Mouse (Mus musculus) c-Kit-positive CD71-negative TER-119-negative erythroid progenitor cells, embryonic 14.5 days (primary cell): ENCODE measurements around the gene Rpl22.
A peak's percentile ranks its signal among the peaks of the same experiment; 100 is the strongest.

ENCODE experiments used
- DNase-seq: peaks from one replicate; pipeline ENCODE4 v3.0.0-alpha.2; 2013; ENCODE audit warnings: low read depth

Rpl22 gene

DNA sequence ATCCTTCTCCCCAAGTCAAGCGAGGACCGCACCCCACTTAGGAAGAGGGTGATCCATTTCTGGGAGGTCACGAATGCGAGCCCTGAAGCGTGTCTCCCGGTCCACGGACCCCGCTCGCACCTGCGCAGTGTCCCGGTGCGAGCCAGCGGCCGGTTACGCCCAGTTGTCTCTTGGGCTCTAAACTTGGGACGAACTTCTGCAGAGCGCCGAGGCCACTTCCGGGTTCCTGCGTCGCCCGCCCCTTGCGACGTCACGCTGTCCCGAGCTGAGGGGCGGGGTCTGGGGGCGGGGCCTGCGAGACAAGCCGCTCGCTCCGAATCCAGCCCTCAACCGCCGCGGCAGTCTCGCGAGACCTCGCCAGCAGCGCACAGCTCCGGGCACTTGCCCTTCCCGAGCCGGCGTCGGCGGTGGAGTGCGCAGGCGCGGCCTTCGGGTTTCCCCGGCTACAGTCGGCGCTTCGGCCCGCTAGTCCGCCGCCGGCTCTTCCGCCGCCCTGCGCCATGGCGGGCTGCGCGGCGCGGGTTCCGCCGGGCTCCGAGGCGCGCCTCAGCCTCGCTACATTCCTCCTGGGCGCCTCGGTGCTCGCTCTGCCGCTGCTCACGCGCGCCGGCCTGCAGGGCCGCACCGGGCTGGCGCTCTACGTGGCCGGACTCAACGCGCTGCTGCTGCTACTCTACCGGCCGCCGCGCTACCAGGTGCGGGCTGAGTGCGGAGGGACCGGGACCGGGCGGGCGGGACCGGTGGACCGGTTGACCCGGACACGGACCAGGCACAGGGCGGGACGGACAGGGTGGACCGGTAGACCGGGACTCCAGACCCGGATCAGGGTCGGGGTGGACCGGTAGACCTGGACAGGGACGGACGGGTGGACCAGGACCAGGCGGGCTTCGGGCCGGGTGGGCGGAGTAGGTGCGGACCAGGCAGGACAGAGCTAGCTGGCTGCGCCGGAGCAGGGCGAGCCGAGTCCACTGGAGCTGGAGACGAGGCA lies 28.4 kb upstream of the Rpl22 start, which contains the start of gene Icmt:
TSS of gene Icmt (plus strand) at position 354 of the 988 bp plus-strand sequence.
- DNase-seq: peak; percentile 96

DNA sequence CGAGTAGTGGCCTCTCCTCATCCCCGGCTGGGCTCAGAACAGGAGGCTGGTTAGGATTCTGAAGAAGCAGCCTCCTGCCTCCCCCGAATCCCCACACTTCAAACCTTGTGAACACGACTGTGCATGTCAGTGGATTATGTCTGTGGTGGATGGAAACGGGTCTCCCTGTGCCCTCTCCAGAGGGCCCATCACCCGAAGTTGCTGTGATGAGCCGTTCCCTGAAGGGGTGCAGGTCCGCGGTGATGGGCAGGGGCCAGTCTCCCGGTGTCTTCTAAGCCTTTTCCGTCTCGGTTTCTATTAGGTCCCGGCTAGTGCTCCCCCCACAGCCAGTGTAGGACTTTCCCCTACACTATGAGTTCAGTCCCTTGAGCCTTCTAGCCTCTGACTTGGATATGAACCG lies 26.7 kb upstream of the Rpl22 start:
- DNase-seq: no peak

DNA sequence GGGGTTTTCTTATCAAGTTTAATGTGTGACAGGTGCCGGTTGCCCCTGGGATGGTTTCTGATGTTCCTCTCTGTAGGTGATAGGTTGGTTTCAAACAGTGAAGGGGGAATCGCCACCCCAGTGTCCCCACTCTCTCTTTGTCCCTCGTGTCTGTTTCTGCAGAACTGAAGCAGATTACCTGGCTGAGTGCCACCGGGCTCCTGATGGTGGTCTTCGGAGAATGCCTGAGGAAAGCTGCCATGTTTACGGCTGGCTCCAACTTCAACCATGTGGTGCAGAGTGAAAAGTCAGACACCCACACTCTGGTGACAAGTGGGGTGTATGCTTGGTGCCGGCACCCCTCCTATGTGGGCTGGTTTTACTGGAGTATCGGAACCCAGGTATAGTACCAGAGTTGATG lies 25.2 kb upstream of the Rpl22 start:
- no peak for DNase-seq

DNA sequence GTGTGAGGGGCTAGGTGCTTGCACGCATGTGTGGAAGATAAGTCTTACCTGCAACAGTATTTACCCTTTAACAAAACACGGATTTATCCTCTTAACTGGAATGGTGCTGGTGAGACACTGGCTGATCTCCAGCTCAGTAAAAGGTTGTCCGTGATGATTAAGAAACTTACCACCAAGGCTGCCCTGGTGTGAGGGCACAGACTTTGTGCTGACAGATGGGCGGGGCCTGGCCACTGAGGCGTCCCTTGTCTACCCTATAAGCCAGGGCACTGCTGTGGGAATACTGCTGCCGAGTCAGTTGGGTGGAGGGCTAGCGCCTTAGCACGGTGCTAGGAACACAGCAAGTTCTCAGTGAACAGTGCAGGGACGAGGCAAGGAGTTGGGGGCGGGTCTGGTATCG lies 23.5 kb upstream of the Rpl22 start:
- no peak for DNase-seq

DNA sequence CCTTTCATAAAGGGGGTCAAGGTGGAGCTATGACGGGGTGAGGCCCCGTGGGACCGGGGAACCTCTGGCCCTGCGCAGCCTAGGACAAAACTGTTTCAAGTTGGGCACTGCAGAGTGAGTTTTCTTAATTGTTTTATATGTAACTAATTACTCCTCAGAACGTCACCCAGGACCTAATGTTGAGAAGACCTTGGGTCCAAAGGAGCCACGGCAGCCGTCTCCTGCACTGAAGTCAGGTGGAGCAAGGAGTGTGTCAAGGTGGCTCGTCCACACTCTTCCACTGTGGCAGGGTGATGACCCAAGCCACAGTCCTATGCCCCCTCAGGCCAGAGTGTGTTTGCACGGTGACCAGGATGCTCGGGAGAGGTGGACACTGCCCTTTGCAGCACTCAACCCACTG lies 22.4 kb upstream of the Rpl22 start:
- DNase-seq: no peak

DNA sequence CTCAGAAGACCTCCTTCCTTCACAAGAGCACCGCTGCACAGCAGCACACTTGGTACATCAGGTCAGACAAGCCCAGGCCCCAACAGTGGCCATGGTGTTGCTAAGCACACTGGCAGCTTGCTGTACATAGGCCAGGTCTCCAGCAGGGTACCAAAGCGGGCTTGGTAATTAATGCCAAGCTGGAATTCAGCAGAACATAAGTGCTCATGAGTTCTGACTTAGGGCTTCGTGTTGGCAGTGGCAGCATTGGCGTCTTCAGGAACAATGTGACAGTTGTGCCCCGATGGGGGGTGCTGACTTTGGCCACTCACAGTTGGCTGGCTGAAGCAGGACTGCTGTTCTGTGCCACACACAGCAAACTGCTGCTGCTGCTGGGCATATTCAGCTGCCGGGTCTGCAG lies 20.9 kb upstream of the Rpl22 start:
- DNase-seq: no peak

DNA sequence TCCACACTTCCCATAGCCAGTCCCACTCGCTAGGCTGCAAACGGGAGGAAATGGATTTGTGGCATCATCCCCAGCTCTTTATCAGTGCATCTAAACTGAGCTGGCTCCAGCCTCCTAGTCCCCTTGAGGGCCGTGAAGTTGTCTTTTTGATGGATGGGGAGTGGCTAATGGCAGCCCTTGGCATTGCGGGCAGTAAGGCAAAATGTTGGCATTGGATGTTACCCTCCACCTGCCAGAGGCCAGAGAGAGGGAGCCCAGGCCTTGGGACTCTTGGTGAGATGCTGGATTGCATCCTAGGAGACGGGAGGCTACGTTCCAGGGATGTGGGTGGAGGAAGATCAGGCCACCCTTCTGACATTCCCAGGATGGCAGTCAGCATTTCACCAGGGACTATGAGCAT lies 19.6 kb upstream of the Rpl22 start:
- no peak for DNase-seq

DNA sequence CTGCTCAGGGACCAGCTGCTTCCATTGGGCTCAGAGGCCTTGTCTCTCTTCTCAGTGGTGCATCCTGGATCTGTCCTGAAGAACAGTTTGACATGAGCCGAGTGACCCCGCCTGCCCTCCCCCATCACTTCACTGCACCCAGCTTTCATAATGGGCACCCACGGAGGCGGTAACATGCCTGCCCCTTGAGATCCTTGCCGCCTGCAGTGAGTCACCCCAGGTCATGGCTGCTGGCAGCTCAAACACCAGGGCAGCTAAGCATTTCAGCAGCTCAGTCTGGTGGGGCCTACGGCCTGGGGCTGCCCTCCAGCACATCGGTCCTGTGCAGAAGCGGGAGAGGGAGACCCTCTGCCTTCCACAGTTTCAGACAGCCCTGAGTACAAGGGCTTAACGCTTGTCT lies 18.0 kb upstream of the Rpl22 start:
- no peak for DNase-seq

DNA sequence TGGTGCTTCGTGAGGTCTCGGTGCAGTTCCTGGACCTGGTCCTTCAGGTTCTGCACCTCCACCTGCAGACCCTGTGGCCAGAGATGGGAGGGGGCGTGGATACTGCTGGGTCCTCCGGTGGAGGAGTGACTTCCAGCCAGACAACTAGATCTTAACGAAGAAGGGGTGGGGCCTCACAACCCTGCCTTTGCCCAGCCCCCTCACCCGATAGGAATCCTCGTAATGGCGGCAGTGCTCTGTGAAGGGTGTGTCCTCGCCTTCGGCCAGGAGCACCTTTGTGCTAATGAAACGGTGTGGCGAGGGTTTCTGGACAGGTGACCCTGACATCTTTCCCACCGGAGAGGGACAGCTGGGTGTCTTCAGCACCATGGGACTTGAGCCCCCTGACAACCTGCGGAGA lies 13.4 kb upstream of the Rpl22 start:
- DNase-seq: no peak

DNA sequence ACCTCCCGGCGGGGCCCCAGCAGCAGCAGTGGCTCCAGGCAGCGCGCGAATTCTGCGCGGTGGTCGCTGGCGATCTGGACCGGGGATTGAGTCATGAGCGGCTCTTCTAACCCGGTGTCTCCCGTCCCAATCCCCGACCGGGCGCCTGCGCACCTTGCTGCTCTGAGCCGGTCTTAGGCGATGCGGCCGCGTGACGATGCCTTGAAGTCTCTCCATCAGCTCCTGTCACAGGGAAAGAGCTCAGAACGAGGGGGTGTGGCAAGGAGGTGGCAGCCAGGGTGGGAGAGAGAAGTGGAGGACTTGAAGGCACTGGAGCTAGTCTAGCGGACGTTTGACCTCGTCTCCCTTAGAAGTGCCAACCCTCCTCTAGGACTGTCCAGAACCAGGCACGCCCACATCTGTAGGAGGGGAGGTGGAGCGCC lies 12.3 kb upstream of the Rpl22 start:
- no peak for DNase-seq

DNA sequence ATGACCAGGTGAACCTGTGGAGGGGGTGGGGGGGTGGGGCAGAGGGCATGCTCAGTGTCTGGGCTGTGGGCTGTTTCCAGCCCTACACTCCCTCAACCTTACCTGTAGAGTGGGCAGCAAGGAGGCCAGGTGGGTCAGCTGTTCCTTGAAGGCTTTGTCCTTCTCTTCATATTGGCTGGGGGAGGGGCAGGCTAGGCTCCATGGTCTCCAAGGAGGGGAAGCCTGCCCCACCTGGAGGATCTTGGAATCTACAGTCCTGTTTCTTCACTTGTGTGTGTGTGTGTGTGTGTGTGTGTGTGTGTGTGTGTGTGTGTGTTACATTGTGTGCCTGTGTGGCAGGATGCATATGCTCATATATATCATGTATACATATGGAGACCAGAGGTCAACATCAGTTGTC lies 11.6 kb upstream of the Rpl22 start:
- DNase-seq: no peak

DNA sequence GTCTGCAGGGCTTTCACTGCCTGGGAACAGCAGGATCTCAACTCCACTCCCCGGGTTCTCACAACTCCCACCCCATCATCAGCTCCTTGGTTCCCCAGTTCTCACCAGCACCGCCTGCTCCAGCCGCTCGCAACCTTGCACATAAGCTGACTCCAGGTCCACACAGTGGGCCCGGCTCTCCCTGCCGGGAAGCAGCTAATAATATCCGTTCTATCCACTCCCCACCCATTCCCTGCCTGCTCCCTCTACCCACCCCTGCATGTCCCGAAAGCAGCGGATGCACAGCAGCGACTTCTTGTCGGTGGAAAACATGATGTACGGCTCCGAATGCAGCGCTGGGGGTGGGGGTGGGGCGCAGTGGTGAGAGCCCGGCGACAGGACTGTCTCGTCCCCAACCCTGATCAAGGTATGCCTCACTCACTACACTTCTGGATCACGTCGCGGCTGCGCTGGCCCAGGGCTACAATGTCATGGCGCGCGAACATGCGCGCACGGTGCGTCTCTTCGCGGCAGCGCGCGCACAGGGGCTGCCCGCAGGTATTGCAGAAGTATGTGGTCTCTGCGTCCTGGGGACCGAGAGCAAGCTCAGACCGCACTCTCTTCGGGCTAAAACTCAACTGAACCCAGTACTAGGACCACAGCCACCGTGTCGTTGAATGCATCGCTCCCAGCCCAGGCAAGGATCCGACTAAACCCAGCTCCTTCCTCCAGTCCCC lies 9.9 kb upstream of the Rpl22 start:
- DNase-seq: no peak

DNA sequence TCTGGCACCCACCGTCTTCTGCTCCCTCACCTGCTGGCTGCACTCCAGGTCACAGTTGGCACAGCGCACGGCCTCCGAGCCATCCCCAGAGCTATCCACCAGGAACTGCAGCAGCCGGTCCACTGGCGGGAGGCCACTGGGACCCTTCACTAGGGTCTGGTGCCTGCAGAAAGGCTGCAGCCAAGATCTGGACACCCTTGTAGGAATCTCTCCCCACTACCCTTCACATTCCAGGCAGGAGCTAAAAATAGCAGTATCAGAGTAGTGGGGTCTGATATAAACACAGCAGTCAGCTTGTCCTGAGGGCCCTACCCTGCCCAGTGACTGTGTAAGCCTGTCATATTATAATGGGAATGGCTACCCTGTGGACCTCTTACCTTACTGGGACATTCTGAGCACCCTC lies 7.9 kb upstream of the Rpl22 start:
- no peak for DNase-seq

DNA sequence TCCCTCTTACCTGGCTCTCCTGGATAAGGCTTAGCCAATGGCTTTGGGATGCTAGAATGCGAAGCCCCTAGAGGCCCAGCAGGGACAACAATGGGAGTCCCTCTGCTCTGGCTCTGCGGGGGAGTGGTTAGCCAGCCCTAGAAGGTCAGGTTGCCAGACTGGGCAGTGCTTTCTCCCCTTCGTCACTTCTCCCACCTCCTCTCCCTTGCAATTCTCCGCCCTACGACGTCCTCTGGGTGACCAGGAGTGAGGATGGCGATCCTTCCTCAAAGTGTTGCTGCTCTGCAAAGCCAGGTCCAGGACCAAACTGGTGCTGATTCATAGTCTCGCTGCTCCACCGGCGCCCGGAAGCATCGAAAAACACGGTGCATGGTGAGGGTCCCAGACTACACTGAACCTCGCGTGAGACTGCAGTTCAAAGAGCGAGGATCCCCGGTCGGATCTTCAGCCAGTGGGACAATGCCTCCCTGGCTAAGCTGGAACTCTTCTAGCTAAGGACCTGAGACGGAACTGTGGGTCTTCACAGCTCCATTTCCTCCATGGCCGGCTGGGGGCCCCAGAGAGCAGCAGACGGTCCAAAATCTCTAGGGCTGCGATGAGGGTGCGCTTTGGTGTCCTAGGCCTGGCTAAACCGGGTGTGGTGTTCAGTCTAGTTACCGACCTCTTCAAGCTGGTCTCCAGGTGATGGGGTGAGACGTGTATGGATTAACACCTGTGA lies 6.9 kb upstream of the Rpl22 start, which contains the start of gene Rnf207:
TSS of gene Rnf207 (minus strand) at position 477 of the 718 bp plus-strand sequence.
- DNase-seq: peak; percentile 53

DNA sequence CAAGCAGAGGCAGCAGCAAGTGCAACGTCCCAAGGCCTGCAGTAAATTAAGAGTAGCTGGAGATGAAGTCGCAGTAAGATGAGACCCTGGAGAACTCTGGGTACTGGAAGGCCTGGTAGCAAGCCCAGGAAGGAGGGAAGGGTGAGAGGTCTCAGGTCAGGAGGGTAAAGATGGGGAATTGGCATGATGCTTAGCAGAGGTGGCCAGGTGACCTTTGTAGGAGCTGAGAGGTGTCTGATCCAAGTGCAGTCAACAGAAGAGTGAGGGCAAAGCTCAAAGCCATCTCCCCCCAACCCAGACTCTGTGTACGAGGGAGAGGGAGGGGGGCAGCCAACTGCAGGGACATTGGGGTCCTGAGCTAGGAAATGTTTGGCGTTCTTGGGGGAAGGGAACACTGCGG lies 4.1 kb upstream of the Rpl22 start:
- no peak for DNase-seq

DNA sequence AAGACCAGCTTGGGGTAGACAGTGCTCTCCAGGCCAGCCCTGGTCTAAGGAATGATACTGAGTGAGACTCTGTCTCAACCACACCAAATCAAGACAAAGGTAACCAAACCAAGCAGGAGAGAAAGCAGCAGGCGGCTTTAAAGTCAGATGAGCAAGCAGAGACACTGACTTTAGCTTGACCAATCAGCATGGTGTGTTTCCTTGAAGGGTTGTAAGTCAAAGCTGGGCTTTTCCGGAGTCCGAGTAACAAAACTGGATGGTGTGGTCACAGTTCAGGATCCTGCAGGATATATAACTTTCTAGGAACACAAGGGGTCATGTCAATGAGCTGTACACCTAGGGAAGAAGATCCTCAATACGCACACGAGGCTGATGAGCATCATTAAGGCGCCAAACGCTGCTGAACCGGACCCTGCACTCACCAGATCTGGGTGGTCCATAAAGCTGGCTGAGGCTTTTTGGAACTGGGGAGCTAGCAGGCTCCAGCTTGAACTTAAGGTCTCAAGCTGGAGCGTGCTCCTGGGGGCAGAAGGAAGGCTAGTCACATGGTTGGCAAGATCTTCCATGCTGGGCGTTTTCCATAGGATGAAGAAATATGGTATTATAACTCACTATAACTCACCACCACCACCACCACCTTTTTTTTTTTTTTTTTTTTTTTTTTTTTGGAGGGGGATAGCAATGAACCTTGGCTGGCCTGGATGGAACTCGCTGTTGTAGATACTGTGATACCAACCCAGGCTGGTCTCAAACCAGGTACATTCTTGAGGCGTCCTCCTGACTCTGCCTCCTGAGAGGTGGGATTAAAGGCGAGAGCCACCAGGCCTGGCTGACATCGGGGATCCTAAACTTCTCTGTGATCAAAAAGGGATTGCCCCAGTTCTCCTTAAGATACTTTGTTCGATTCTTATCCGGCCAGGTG lies 640 bp upstream of the Rpl22 start:
- no peak for DNase-seq

DNA sequence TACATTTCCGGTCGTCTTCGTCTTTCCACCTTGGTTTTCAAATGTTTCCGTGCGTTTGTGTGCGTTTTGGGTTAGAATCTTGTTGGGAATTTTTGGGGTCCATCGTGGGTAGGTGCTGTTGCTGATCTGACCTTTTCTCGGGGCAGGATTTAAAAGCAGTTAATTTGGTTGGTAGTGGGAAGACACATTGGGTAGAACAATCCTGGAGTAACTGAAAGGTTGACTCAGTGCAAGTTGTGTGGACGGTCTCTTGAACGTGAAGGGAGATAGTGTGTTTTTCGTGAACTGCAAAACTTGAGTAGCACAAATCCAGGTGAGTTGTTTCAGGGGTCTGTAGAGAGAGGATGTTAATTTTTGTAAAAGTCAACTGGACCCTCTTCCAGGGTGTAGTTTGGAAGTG lies 1.0 kb downstream of the Rpl22 start:
- no peak for DNase-seq

DNA sequence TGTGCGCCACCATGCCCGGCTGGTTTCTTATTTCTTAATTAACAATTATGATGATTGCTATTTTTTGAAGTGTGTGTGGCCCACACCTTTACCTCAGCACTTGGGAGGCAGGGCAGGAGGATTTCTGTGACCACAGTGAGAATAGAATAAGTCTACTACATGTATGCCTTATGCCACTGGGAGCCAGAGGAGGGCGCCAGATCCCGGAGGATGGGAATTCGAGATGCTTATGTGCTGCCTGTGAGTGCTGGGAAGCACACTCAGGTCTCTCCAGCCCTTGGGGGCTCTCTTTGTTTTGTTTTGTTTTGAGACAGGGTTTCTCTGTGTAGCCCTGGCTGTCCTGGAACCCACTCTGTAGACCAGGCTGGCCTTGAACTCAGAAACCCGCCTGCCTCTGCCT lies 3.1 kb downstream of the Rpl22 start:
- no peak for DNase-seq

DNA sequence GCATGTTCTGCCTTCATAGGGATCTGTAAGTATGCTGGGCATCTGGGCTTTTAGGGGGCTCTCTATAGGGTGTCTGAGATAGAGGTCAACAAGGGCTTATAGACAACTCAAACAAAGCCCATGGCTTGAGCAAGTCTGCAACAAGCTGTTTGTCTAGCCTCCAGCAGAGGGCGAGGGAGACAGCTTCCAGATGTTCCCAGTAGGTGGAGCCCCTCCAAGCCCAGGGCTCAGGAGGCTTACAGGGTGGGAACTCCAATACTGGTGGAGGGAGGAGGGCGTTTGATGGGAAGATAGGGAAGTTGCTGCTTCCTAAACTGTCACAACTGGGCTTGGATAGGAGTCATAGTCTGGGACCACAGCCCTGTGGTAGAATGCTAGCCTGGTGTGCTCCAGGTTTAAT lies 7.4 kb downstream of the Rpl22 start:
- DNase-seq: peak; percentile 63

DNA sequence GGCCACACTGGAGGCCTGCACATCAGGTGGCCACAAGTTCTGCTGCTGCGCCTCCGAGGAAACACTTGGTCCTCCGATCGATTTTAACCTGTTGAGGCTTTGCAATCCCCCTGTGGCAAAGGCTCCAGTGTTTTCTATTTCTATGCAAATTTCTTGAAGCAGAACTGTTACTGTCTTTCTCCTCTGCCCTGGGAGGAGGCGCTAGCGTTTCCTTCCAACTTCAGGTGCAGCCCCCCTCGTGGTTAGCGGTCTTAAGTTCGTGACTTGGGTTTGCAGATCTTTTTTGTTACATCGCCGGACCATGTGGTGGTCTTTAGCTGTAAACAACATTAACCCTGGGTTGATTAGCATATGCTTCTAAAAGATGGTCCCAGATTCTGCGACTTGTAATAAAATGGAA lies 8.0 kb downstream of the Rpl22 start:
- no peak for DNase-seq

DNA sequence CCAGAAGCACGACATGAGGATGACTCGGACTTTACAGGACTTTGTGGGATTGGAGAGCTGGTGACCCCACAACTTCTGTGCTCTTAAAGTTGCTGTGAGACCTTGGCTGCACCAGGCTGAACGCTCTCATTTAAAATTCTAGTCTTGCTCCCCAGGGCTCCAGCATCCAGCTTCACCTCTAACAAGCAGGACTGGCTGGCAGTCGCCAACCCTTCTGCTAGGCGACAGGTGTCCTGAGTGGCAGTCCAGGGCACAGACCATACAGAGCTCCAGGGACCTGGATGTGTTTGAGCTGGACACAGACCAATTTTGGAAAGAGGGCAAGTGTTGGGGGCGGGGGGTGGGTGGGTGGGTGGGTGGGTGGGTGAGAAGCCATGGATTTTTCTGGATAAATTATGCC lies 12.2 kb downstream of the Rpl22 start:
- DNase-seq: no peak
